Mouse (Mus musculus): ENCODE results near the gene Chd5. TPM values are rescaled to one million over a fixed set of nuclear protein-coding genes. Genes with fewer than 3 reads are reported as not detected.

Chd5 gene
- total RNA-seq, 2 experiments from 2014 or later: 162 to 195 TPM

GRCm38 (mm10) chr4:152418229-152419060 is 80.0 kb downstream of the Chd5 start:
- no peak for DNase-seq (ENCODE audit: low spot score in 2 of 2)
- intact Hi-C loops (cut with DNase I): no loop called here

- DNase-seq (ENCODE audit: low spot score in 2 of 2): no peak
- intact Hi-C loops (cut with DNase I): no loop called here
These were observed 85.1 kb downstream of the Chd5 start for GRCm38 (mm10) chr4:152423576-152423975.

- no peak for DNase-seq (ENCODE audit: low spot score in 2 of 2)
- intact Hi-C loops (cut with DNase I): no loop called here
These were observed 85.9 kb downstream of the Chd5 start for GRCm38 (mm10) chr4:152424341-152424740.

- DNase-seq (ENCODE audit: low spot score in 2 of 2): no peak
- intact Hi-C loops (cut with DNase I): no loop called here
These were observed 86.5 kb downstream of the Chd5 start for GRCm38 (mm10) chr4:152424922-152425321.

GRCm38 (mm10) chr4:152428259-152428658 is 89.8 kb downstream of the Chd5 start:
- intact Hi-C loops (cut with DNase I): no loop called here
- DNase-seq (ENCODE audit: low spot score in 2 of 2): peak in 1 of 2 experiments; percentile 63

- peak; percentile 46 to 61 for DNase-seq (ENCODE audit: low spot score in 2 of 2)
- intact Hi-C loops (cut with DNase I): loop anchor here (5.0 kb wide), 1 partner anchor 100 kb away; no protein-coding TSS in a partner anchor
These were observed 93.9 kb downstream of the Chd5 start for GRCm38 (mm10) chr4:152432308-152432707.

GRCm38 (mm10) chr4:152434836-152435235 is 96.4 kb downstream of the Chd5 start:
- peak; percentile 88 for DNase-seq (ENCODE audit: low spot score in 2 of 2)
- intact Hi-C loops (cut with DNase I): loop anchor here (2.0 to 5.0 kb wide), 3 partner anchors 42 to 262 kb away; partner anchors contain the start of genes Kcnab2 and Nphp4

GRCm38 (mm10) chr4:152435255-152435654 is 96.8 kb downstream of the Chd5 start:
- intact Hi-C loops (cut with DNase I): loop anchor here (2.0 to 5.0 kb wide), 2 partner anchors 42 to 262 kb away; partner anchors contain the start of genes Kcnab2 and Nphp4
- DNase-seq (ENCODE audit: low spot score in 2 of 2): peak; percentile 67 to 80

Other genes starting within 250 kb of the Chd5 start
- gene Tnfrsf25, start 222.7 kb upstream of the Chd5 start, total RNA-seq (2021): 10 to 100 TPM in 1 of 2 experiments, 1 to 10 TPM in 1; 8.7 to 10.1 TPM
- 1 to 10 TPM; 1.4 to 2.0 TPM for gene Espn, start 186.3 kb upstream of the Chd5 start, total RNA-seq (2021)
- not detected for gene Hes2, start 179.8 kb upstream of the Chd5 start, total RNA-seq (2021)
- gene Acot7, start 160.5 kb upstream of the Chd5 start, total RNA-seq (2021): 100 to 1,000 TPM; 295 to 323 TPM
- 10 to 100 TPM; 28.0 to 31.2 TPM for gene Gpr153, start 64.4 kb upstream of the Chd5 start, total RNA-seq (2021)
- under 1 TPM in 1 of 2 experiments, not detected in 1; 0.35 TPM for gene Hes3, start 47.0 kb upstream of the Chd5 start, total RNA-seq (2021)
- 10 to 100 TPM; 45.9 to 47.8 TPM for gene Icmt, start 41.4 kb upstream of the Chd5 start, total RNA-seq (2021)
- gene Rnf207, start 19.7 kb upstream of the Chd5 start, total RNA-seq (2021): 10 to 100 TPM; 10.2 to 17.0 TPM
- 100 to 1,000 TPM; 161 to 162 TPM for gene Rpl22, start 12.9 kb upstream of the Chd5 start, total RNA-seq (2021)
- 10 to 100 TPM; 18.2 to 20.3 TPM for gene Nphp4, start 138.1 kb downstream of the Chd5 start, total RNA-seq (2021)
- 100 to 1,000 TPM; 380 to 388 TPM for gene Kcnab2, start 139.2 kb downstream of the Chd5 start, total RNA-seq (2021)

Data from left cerebral cortex, postnatal 36 days (tissue).